Mouse (Mus musculus) liver, adult 2 months (tissue): ENCODE data around the gene Zfp663.

Source experiments
- CTCF ChIP-seq: fragments of 200-500 bp; IDR thresholded peaks from 2 replicates; pipeline ENCODE4 v1.5.1; 2011; ENCODE audit warnings: low read depth, low read length, control low read depth
- POLR2A ChIP-seq: fragments of 200-500 bp; IDR thresholded peaks from 2 replicates; pipeline ENCODE4 v1.6.1; 2011; ENCODE audit warnings: low read length, control low read depth; ENCODE audit not compliant: insufficient read depth; ENCODE audit errors: extremely low read depth

GRCm38 (mm10) chr2:165349466-165349865 is 19.1 kb downstream of the Zfp663 start:
- TF ChIP-seq POLR2A (no peak), CTCF (no peak)
